Mouse (Mus musculus): ENCODE measurements around the gene Olfr201. TPM values are rescaled to one million over a fixed set of nuclear protein-coding genes. Genes with fewer than 3 reads are reported as not detected.

Olfr201 gene
- not detected in 2 replicates for polyA plus RNA-seq (2012; ENCODE audit: low replicate concordance)

GRCm38 (mm10) chr16:59272532-59272931, at the start of gene Olfr201:
TSS of gene Olfr201 (minus strand) at chr16:59272632.

GRCm38 (mm10) chr16:59318148-59318547, 45.7 kb upstream of the Olfr201 start, which contains the start of gene Olfr204:
TSS of gene Olfr204 (minus strand) at chr16:59318248.

GRCm38 (mm10) chr16:59298581-59298980, 26.1 kb upstream of the Olfr201 start, which contains the start of gene Olfr203:
TSS of gene Olfr203 (plus strand) at chr16:59298881.

GRCm38 (mm10) chr16:59286693-59287092, 14.3 kb upstream of the Olfr201 start, which contains the start of gene Olfr202:
TSS of gene Olfr202 (minus strand) at chr16:59286793.

GRCm38 (mm10) chr16:59219667-59220066, 52.8 kb downstream of the Olfr201 start, which contains the start of gene Olfr199:
TSS of gene Olfr199 (minus strand) at chr16:59219767.

Other genes starting within 250 kb of the Olfr201 start
- not detected in 2 replicates for gene Olfr186, start 242.3 kb downstream of the Olfr201 start, polyA plus RNA-seq (2012; ENCODE audit: low replicate concordance)
- gene Olfr187, start 232.9 kb downstream of the Olfr201 start, polyA plus RNA-seq (2012; ENCODE audit: low replicate concordance), result not detected in 2 replicates
- not detected in 2 replicates for gene Olfr190, start 194.6 kb downstream of the Olfr201 start, polyA plus RNA-seq (2012; ENCODE audit: low replicate concordance)
- not detected in 2 replicates for gene Olfr191, start 182.8 kb downstream of the Olfr201 start, polyA plus RNA-seq (2012; ENCODE audit: low replicate concordance)
- gene Olfr193, start 160.8 kb downstream of the Olfr201 start, polyA plus RNA-seq (2012; ENCODE audit: low replicate concordance), result not detected in 2 replicates
- gene Olfr194, start 151.6 kb downstream of the Olfr201 start, polyA plus RNA-seq (2012; ENCODE audit: low replicate concordance), result not detected in 2 replicates
- not detected in 2 replicates for gene Olfr195, start 125.6 kb downstream of the Olfr201 start, polyA plus RNA-seq (2012; ENCODE audit: low replicate concordance)
- gene Olfr196, start 102.2 kb downstream of the Olfr201 start, polyA plus RNA-seq (2012; ENCODE audit: low replicate concordance), result not detected in 2 replicates
- gene Olfr198, start 69.1 kb downstream of the Olfr201 start, polyA plus RNA-seq (2012; ENCODE audit: low replicate concordance), result not detected in 2 replicates
- gene Olfr199, start 52.9 kb downstream of the Olfr201 start, polyA plus RNA-seq (2012; ENCODE audit: low replicate concordance), result not detected in 2 replicates
- gene Olfr202, start 14.2 kb upstream of the Olfr201 start, polyA plus RNA-seq (2012; ENCODE audit: low replicate concordance), result not detected in 2 replicates
- not detected in 2 replicates for gene Olfr203, start 26.2 kb upstream of the Olfr201 start, polyA plus RNA-seq (2012; ENCODE audit: low replicate concordance)
- gene Olfr204, start 45.6 kb upstream of the Olfr201 start, polyA plus RNA-seq (2012; ENCODE audit: low replicate concordance), result not detected in 2 replicates
- gene Olfr205, start 58.5 kb upstream of the Olfr201 start, polyA plus RNA-seq (2012; ENCODE audit: low replicate concordance), result not detected in 2 replicates
- not detected in 2 replicates for gene Olfr206, start 76.6 kb upstream of the Olfr201 start, polyA plus RNA-seq (2012; ENCODE audit: low replicate concordance)
- not detected in 2 replicates for gene Olfr209, start 91.4 kb upstream of the Olfr201 start, polyA plus RNA-seq (2012; ENCODE audit: low replicate concordance)
- not detected in 2 replicates for gene Gabrr3, start 134.7 kb upstream of the Olfr201 start, polyA plus RNA-seq (2012; ENCODE audit: low replicate concordance)
- gene Riox2, start 199.1 kb upstream of the Olfr201 start, polyA plus RNA-seq (2012; ENCODE audit: low replicate concordance), result 4.0 and 4.1 TPM in 2 replicates